Mouse (Mus musculus) embryo, embryonic 10.5 days (tissue): ENCODE data around the gene Epha7.
A peak's percentile ranks its signal among the peaks of the same experiment; 100 is the strongest.

Source experiments
- DNase-seq: peaks from one replicate; pipeline ENCODE4 v3.0.0-alpha.2; 2015; ENCODE audit warnings: low spot score

Epha7 gene

DNA sequence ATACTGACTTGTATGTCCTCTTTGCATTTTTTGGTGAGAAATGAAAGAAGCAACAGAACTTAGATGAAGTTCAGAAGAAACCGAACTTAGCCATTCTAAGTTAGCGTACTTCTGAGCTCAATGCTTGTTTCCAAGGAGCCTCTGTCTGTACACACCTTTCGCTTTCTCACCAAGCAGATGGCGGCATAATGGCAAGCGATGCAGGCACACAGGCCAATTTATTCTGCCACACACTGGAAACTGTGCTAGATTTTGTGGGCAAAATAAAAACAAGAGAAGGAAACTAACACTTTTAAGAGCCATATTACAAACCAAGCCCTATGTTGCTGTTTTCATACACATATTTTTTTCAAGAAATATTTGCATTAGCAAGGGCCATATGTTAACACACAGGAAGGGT lies 88.6 kb downstream of the Epha7 start:
- no peak for DNase-seq

- DNase-seq, result no peak
Measured at GRCm38 (mm10) chr4:28902004-28902704, 89.2 kb downstream of the Epha7 start.

DNA sequence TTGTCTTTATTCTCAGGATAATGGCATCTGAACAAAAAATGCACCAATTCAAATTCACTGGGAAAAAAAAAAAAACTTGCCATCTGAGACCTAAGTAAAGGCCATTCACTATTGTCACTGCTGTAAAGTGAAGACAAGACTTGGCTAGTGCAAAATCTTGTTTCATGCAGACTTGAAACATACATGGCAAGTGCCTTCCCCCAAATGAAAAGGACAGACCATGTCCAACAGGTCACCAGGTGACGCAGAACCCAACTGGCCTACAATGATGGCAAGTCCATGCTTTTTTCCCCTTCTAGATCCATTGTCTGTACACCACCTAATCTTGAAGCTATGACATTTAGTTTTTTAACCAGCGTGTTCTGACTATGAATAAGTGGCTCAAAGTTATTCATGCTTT lies 94.1 kb downstream of the Epha7 start:
- DNase-seq, result no peak

- no peak for DNase-seq
Measured at GRCm38 (mm10) chr4:28910127-28910526, 97.2 kb downstream of the Epha7 start.

DNA sequence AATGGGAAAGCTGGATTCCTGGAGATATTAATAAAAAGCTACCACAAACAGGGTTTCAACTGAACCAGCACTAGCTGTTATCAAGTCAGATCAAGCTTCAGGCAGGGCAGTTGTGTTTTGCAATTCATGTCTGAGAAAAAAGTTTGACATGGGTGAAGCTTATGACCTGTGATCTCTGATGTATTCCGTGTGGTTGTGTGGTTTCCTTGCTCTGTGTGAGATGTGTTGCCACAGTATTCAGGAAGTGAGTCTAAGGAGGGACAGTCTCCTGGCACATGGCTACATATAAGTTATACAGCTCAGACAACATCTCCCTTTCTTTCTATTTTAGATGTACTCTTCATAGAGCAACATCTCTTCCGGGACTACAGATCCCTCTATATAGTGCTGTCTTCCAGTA lies 99.1 kb downstream of the Epha7 start:
- DNase-seq, result no peak

DNA sequence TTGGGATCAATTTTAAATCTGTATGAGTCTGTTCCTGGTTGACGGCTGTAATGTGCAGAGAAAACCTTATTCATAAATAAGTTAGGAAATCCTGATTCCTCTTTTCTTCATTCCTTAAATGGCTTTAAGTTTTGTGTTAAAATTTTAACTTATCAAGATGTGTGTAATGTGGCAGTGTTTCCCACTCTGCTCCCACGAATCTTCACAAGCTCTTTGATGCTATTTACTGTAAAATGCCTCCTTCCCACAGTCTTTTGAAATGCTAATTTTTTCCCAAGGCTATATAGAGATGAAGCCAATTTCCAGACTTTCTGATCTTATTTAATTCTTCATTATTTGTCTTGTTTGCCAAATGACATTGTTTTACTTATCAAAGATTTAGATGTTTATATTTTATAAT lies 100.7 kb downstream of the Epha7 start:
- DNase-seq, result no peak

DNA sequence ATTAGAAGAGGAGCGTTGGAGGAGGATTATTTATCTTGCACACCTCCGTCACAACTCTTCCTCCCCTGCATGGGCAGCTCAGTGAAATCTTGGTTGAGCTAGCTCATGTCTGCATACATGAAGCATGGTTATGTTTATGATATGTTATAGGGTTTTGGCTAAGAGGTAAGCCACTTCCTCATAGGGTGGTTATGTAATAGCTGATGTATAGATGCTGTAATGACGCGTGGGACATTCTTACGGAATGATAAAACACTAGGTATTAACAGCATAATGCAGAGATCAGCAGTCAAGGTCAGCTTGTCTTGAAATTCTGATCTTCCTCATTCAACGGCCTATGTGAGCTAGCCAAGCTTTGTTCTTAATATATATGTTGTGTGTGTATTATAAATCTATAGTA lies 107.7 kb downstream of the Epha7 start:
- DNase-seq, result no peak

GRCm38 (mm10) chr4:28926072-28926471 lies 113.1 kb downstream of the Epha7 start:
- no peak for DNase-seq

DNA sequence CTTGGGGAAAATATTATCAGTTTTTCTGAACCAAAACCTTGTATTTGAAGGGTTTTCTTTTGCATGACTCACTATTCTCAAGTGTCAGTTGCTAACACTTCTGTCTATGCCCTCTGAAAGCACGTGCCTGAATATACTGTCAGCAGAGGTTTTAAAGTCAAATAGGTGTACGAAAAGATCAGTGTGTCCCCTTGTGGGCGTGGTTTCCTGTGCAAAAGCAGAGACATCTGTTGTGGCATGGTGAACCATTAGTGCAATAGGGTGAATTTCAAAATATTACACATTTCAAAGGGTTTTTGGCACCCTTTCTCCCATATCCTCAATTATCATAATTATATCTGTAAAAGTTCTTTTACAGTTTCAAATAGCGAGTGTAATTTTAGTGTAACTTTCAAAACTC lies 120.5 kb downstream of the Epha7 start:
- DNase-seq, result no peak

DNA sequence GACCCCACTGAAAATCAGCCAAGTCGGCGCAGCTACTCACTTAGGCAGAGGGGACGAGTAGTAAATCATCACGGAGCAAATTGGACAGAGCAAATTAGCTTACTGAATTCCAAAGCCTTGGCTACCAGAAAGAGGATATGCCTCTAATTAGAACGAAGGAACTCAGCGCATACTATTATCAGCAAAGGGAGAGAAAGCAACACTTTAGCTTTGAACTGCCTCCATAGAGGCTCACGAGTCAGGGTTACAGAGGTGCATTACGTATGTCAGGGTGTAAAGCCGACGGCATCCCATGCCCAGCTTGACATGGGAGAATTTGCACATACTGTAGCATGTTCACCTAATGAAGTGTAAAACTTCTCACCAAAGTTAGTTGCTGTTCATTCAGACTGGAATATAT lies 121.9 kb downstream of the Epha7 start:
- DNase-seq, result peak; percentile 25

- no peak for DNase-seq
Measured at GRCm38 (mm10) chr4:28935567-28935966, 122.6 kb downstream of the Epha7 start.

- no peak for DNase-seq
Measured at GRCm38 (mm10) chr4:28940710-28941109, 127.8 kb downstream of the Epha7 start.

GRCm38 (mm10) chr4:28944237-28944636 lies 131.3 kb downstream of the Epha7 start:
- no peak for DNase-seq

DNA sequence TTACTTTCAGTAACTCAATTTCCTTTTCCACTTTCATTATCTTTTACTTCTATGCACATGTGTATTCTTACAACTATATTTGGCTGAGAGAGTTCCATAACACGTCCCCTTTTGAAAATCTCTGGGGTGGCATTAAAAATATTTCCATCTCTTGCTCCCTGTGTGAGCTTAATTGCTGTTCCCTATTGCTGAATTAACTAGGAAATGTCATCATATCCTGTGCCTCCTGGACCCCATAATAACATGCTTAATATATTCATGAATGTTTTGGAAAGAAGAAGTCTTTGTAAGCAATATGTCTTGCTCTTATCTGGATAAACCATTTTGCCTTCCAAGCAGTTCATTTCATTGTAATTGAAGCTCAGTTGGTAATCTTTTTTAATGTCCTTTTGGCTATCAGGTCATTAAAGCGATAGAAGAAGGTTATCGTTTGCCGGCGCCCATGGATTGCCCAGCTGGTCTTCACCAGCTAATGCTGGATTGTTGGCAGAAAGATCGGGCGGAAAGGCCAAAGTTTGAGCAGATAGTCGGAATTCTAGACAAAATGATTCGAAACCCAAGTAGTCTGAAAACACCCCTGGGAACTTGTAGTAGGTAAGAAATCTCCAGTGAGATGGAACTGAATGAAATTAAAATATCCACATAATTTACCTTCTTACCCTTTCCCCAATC lies 148.1 kb downstream of the Epha7 start:
- no peak for DNase-seq

GRCm38 (mm10) chr4:28967584-28968315 lies 154.8 kb downstream of the Epha7 start:
- DNase-seq, result peak; percentile 29

DNA sequence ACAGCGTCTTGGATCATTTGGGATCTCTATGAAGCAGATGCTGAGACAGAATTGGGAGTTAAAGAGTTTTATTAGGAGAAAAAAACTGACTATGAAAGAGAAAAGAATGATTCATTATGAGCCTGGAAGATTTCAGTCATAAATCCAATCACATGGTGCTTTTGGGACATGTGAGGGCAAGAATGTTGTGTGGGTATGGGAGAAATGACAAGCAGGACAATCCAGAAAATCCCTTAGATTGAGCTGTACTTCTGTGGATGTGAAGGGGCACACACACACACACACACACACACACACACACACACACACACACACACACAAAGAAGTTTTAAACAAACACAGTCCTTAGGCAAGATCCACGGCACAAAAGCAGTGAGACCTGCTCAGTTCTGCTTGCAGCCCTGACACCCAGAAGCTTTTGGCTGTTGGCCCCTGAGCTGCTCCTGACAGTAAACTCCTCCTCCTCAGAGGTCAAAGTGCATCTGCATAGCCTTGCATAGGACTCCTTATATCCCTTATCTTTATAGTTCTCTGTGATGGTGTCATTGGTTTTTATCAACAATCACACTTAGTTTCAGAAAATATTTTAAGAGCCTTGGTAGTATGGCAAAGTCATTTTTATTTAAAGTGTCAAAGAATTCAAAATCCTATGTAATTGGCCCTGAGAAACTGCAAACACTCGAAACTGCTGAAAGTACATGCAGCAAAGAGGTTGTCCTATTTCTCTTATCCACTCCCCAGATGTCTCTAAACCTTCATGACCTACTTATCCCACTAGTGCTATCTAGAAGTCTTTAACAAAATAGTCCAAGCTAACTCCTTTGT lies 185.7 kb downstream of the Epha7 start:
- no peak for DNase-seq

DNA sequence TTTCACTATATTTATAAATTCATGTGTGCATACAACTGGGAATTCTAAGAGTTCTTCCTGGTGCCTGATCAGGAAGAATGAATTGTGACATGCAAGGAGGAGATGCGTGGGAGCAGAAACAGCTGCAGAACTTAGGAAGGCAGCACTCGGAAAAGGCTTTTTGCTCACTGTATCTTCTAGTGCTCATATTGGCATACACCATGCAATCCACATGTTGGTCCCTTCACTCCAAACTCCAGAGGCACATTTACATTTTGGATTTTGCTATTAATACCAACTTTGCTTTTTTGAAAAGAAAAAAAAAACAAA lies 186.3 kb downstream of the Epha7 start:
- DNase-seq, result no peak

DNA sequence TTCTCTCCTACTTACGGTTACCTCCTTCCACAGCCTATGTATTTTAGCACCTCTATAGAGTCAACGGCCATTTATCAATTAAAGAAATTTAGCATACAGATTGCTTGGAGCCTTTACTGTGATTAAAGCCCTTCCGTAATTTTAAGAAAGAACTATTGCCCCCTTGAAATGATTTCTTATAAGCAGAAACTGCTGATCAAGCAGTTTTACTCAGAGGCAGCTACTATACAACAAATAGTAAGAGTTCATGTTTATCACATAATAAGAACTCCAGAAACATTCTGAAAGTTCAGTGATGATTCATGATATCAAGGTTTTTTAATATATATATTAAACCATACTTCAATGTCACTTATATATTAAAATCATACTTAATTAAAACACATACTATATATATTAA lies 197.4 kb downstream of the Epha7 start:
- no peak for DNase-seq
